Mouse (Mus musculus) thymus, postnatal 25 days (tissue): ENCODE data around the gene 1700037C18Rik.
"Not testable (repeated sequence)": the region's sequence is repeated elsewhere in the genome, so short reads cannot be mapped to it uniquely, and the experiment has no call there.

Experiments used
- DNase-seq: peaks from one replicate; pipeline ENCODE4 v3.0.0; 2022

The 1700037C18Rik gene

DNA sequence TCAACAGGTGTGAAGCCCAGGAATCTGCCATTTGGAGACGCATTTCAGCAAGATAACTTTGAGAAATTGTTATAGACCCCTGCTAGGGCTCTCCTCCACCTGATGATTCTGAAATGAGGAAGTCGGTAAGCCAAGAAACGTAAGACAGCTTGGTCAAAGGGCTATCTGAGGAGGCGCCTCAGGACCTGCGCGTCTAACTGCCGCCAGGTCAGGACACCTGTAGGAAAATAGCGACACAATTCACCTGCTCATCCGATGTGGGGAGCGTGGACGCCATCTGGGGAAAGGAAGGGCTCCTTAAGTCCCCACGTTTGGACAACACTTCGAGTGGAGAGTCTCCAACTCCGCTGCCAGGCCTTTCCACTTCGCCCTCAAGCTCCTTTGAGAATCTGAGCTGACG lies 36.7 kb downstream of the 1700037C18Rik start:
- DNase-seq, result no peak

DNA sequence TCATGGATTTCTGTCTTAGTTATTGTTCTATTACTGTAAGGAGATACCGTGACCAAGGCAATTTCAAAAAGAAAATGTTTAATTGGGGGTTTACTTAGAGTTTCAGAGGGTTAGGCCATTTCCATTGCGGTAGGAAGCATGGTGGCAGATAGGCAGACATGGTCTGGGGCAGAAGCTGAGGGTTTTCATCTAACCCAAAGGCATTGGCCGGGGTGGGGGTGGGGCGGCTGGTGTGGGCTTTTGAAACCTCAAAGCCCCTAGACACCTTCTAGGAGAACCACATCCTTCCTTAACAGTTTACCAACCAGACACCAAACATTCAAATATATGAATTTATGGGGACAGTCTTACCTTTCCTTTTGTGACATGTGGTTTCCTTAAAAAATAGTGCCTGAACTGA lies 49.2 kb downstream of the 1700037C18Rik start:
- no peak for DNase-seq

- no peak for DNase-seq
Observed at GRCm38 (mm10) chr16:3855776-3856175, 52.7 kb downstream of the 1700037C18Rik start.

GRCm38 (mm10) chr16:3854437-3855182 lies 53.9 kb downstream of the 1700037C18Rik start:
- DNase-seq, result no peak

DNA sequence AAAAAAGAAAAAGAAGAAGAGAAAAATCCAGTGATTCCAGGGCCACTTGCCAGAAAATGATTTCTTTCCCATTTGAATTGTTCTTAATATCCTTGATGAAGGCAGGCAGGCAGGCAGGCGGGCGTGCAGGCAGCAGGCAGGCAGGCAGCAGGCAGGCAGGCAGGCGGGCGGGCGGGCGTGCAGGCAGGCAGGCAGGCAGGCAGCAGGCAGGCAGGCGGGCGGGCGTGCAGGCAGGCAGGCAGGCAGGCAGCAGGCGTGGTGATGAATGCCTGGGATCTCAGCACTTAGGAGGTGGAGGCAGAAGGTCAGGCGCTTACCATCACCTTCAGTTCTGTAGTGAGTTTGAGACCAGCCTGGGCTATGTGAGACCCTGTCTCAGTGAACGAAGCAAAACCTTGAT lies 55.9 kb downstream of the 1700037C18Rik start:
- no peak for DNase-seq

DNA sequence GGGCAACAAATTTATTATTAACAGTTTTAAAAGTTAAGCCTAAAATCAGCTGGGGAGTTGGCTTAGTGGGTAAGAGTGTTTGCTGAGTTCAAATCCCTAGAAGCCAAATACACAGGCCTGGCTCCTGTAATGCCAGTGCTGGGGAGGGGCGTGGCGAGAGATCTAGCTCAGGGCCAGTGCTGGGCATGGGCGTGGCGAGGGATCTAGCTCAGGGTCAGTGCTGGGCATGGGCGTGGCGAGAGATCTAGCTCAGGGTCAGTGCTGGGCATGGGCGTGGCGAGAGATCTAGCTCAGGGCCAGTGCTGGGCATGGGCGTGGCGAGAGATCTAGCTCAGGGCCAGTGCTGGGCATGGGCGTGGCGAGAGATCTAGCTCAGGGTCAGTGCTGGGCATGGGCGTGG lies 57.2 kb downstream of the 1700037C18Rik start:
- DNase-seq, result not testable (repeated sequence)

GRCm38 (mm10) chr16:3848416-3848815 lies 60.1 kb downstream of the 1700037C18Rik start:
- no peak for DNase-seq

- DNase-seq, result no peak
Observed at GRCm38 (mm10) chr16:3847871-3848270, 60.6 kb downstream of the 1700037C18Rik start.

DNA sequence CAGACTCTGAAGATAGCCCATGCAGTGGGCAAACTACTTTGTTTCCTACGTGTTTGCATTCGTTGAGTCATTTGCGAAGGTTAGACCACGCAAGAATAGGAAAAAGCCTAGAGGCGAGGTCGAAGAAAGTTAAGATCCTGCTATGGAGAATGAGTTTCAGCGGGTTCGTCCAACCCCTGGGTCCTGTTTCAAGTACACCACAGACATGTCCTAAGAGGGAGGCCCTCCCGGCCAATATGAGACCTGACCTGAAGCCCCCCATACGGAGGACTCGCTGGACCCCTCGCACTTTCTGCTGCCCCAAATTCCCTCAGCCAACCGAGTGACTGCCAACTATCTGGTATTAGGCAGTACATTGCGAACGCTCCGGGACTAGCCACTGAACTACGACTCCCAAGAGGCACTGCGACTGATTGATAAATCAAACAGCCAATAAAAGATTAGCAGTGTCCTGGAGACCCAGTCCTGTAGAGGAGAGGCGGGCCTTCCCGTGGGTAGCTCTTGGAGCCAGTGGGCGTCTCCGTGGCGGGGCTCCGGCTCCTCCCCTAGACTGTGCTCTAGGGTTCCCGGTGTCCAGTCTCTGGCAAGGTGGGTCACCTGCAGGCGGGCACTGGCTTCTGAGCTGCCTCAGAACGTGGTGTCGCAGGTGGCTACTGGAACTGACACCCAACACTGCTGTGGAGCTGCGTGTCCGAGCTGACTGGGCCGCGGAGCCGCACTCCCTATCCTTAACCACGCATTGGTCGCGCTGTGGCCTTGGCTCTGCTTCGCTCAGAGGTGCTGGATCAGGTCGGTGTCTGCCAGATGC lies 61.6 kb downstream of the 1700037C18Rik start, which contains the start of gene Zfp174:
Zfp174 (plus strand) TSS at position 558 of the 808 bp plus-strand sequence.
- peak; percentile 90 for DNase-seq
